Mouse (Mus musculus) hindbrain, postnatal 0 days (tissue): ENCODE results near the gene Traf3ip2. TPM values are rescaled to one million over a fixed set of nuclear protein-coding genes. Genes with fewer than 3 reads are reported as not detected.

Experiments
- ATAC-seq: fragments of 200-750 bp; cut with Nextera tagmentation; 2 replicates; pipeline ENCODE4 v1.8.0; 2017; ENCODE audit warnings: mild to moderate bottlenecking, moderate TSS enrichment, moderate library complexity
- DNase-seq: peaks from one replicate; pipeline ENCODE4 v3.0.0-alpha.2; 2015; ENCODE audit warnings: low spot score
- H3K27ac ChIP-seq: fragments of 300-500 bp; sonication (generic); 2 replicates; pipeline ENCODE4 v1.5.1; 2014; ENCODE audit warnings: mild to moderate bottlenecking
- H3K27me3 ChIP-seq: fragments of 300-500 bp; sonication (generic); 2 replicates; pipeline ENCODE4 v1.6.1; 2014; ENCODE audit warnings: low read length, mixed read lengths; ENCODE audit not compliant: insufficient read depth
- H3K36me3 ChIP-seq: fragments of 300-500 bp; sonication (generic); 2 replicates; pipeline ENCODE4 v1.6.1; 2014; ENCODE audit warnings: low read length, mixed read lengths; ENCODE audit not compliant: insufficient read depth
- H3K4me1 ChIP-seq: fragments of 300-500 bp; sonication (generic); 2 replicates; pipeline ENCODE4 v1.6.1; 2014; ENCODE audit warnings: antibody characterized with exemption, low read length, mixed read lengths; ENCODE audit not compliant: insufficient read depth
- H3K4me2 ChIP-seq: fragments of 300-500 bp; sonication (generic); 2 replicates; pipeline ENCODE4 v1.6.1; 2014; ENCODE audit warnings: low read depth, mild to moderate bottlenecking, low read length, moderate library complexity, mixed read lengths
- H3K4me3 ChIP-seq: fragments of 300-500 bp; sonication (generic); 2 replicates; pipeline ENCODE4 v1.5.1; 2014; ENCODE audit warnings: low read length
- H3K9ac ChIP-seq: fragments of 300-500 bp; sonication (generic); replicated peaks from 2 replicates; pipeline ENCODE4 v1.6.1; 2014; ENCODE audit warnings: mild to moderate bottlenecking, low read length, moderate library complexity, mixed read lengths
- H3K9me3 ChIP-seq: fragments of 300-500 bp; sonication (generic); 2 replicates; pipeline ENCODE4 v1.6.1; 2016; ENCODE audit warnings: low read length, mixed read lengths
- CTCF ChIP-seq: IDR thresholded peaks from 2 replicates; pipeline ENCODE4 v1.5.1; 2016; ENCODE audit warnings: antibody characterized with exemption, control low read depth, low read depth
- WGBS: fragments of 180-500 bp; shearing (Covaris S2); extraction: QIAGEN DNeasy Blood & Tissue Kit; methylation state at CpG from one replicate; pipeline ENCODE4 v1.1.7; 2014; 5-methylcytosine and 5-hydroxymethylcytosine counted together
- polyA plus RNA-seq: library from polyadenylated mRNA; unstranded; fragments of >200 nt; fragmentation: Nextera tagmentation; extraction: Ambion mirVana; gene quantifications from 2 replicates; pipeline ENCODE4 v1.2.1, GENCODE M21; 2015
- total RNA-seq: library from RNA; depleted of rRNA; stranded (reverse); fragments of >200 nt; gene quantifications from 2 replicates; pipeline ENCODE4 v1.2.3, GENCODE M21; 2014

Gene Traf3ip2
- total and polyA plus RNA-seq, 2 experiments from 2014 or later = 5.3 to 5.7 TPM

DNA sequence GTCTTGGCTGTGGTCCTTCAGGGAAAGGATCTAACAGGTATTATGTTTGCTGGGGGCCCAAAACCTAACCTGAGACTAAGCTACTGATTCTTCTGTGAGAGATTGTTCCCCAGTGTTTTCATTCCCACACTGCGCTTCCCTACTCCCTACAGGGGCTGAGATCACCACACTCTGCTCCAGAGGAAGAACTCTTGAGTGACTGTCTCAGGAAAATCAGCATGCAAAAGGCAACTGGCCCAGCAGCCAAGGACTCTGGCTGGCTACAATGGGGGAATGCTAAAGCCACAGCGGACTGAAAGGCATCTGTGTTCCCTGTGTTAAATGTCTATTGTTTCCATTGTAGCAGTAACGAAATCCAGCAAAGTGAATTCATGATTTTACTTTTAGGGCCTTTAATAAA, 62.0 kb downstream of the Traf3ip2 start:
- Histone ChIP-seq H3K27ac (peak overlapping the region; percentile 72), H3K4me1 (peaks cover 3% of the 10 kb centered on the region; the same call in 1 of the 2 replicates), H3K9me3 (no peaks in the 10 kb centered on the region), H3K4me2 (no peak overlapping the region), H3K27me3 (no peaks in the 10 kb centered on the region), H3K9ac (no peak overlapping the region), H3K4me3 (no peak overlapping the region), H3K36me3 (no peaks in the 10 kb centered on the region)
- no peak for TF ChIP-seq CTCF
- peak; percentile 46; the same call in 1 of the 2 replicates for ATAC-seq
- peak; percentile 62 for DNase-seq
- WGBS = 35% methylated on average over 3 of the region's 3 CpGs

DNA sequence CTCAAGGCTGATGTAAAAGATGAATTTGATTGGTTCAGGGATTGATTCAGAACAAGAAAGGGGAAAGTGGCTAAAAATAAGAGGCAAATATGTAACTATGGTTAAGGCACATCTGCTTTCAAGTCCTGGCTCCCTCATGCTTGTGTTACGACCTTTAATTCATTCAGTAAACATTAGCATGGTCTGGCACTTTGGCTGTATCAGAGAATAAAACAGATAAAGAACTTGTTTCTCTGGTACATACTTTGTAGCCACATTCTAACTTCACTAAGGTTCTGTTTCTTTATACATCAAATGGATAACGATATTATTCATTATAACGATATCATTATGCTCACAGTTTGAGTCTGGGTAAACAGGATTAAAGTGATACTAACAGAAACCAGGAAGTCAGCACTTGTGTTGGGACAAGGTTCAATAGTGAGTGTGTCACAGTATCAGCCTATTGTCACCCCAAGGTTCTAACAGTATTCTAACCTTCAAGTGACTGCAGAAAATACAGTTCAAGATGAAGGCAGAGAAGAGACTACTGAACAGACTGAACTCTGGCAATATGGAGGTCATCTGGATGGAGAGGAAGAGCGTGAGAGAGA, 65.6 kb downstream of the Traf3ip2 start:
- no peak overlapping the region for H3K4me3 ChIP-seq
- no peak overlapping the region for H3K9ac ChIP-seq
- no peak for ATAC-seq
- TF ChIP-seq CTCF = no peak
- no peak overlapping the region for H3K4me2 ChIP-seq
- H3K4me1 ChIP-seq = no peaks in the 10 kb centered on the region; the same call in 1 of the 2 replicates
- H3K27me3 ChIP-seq = no peaks in the 10 kb centered on the region
- 86% methylated on average over 4 of the region's 4 CpGs for WGBS
- H3K36me3 ChIP-seq = no peaks in the 10 kb centered on the region
- H3K9me3 ChIP-seq = no peaks in the 10 kb centered on the region
- no peak overlapping the region for H3K27ac ChIP-seq
- no peak for DNase-seq

DNA sequence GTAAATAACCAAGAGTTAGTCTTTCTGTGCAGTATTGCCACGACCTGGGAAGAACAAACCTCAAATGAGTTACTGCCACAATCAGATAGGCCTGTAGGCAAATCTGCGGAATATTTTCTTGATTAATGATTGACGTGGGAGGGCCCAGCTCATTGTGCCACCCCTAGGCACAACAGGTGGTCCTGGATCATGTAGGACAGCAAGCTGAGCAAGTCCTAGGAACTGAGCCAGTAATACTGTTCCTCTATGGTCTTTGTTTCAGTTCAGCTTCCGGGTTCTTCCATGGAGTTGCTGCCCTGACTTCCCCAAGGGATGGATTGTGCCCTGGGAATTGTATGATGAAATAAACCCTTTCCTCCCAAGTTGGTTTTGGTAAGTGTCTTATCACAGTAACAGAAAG, 68.3 kb downstream of the Traf3ip2 start:
- no peak overlapping the region for H3K27ac ChIP-seq
- H3K27me3 ChIP-seq = no peaks in the 10 kb centered on the region
- WGBS = 63% methylated on average over 4 of the region's 4 CpGs
- H3K9ac ChIP-seq = no peak overlapping the region
- H3K36me3 ChIP-seq = no peaks in the 10 kb centered on the region
- H3K9me3 ChIP-seq = no peaks in the 10 kb centered on the region
- H3K4me3 ChIP-seq = no peak overlapping the region
- ATAC-seq (no peak), DNase-seq (no peak)
- no peaks in the 10 kb centered on the region for H3K4me1 ChIP-seq
- no peak overlapping the region for H3K4me2 ChIP-seq
- no peak for TF ChIP-seq CTCF

DNA sequence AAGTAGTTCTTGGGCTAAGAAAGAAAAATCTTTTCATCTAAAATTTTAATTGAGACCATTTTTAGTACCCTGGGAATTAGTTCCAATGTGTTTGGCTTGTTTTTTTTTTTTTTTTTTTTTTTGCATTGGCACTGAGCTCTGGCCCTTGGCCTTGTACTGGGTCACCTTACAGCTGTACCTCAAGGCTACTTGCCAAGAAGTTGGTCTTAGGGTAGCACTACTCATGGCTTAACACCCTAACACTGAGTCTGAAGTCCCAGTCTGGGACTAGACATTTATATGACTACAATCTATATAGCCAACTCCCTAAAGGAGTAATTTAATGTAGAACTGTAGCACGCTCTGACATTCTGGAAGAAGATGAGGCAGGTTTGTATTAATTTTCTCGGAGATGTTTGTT, 69.8 kb downstream of the Traf3ip2 start:
- no peaks in the 10 kb centered on the region for H3K36me3 ChIP-seq
- no peak overlapping the region for H3K4me3 ChIP-seq
- no peak for TF ChIP-seq CTCF
- no peaks in the 10 kb centered on the region for H3K4me1 ChIP-seq
- no peak overlapping the region for H3K9ac ChIP-seq
- H3K9me3 ChIP-seq = no peaks in the 10 kb centered on the region
- H3K27ac ChIP-seq = no peak overlapping the region
- WGBS = 80% methylated on average over 2 of the region's 2 CpGs
- no peak for ATAC-seq
- no peak for DNase-seq
- H3K4me2 ChIP-seq = no peak overlapping the region
- no peaks in the 10 kb centered on the region for H3K27me3 ChIP-seq

DNA sequence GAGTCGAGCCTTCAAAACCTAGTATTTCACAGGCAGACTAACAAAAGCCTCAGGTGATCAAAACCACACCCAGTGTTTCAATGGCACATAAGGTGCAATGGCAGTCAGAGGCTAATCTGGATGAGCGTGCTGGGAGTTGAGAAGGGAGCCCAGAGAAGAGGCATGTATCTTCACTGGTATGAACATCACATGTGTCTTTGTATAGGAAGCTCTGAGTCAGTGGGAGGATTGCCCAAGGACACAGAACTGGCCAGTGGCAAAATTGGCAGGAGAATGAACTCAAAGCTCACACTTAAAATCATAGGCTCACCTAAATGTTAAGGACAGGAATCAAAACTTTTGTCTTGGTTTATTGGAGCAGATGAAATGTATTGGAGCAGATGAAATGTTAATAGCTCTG, 70.7 kb downstream of the Traf3ip2 start:
- H3K4me3 ChIP-seq = no peak overlapping the region
- TF ChIP-seq CTCF = no peak
- no peak overlapping the region for H3K27ac ChIP-seq
- DNase-seq (no peak), ATAC-seq (no peak)
- WGBS = 89% methylated on average over 2 of the region's 2 CpGs
- no peaks in the 10 kb centered on the region for H3K9me3 ChIP-seq
- H3K36me3 ChIP-seq = no peaks in the 10 kb centered on the region
- no peak overlapping the region for H3K4me2 ChIP-seq
- no peaks in the 10 kb centered on the region for H3K27me3 ChIP-seq
- no peaks in the 10 kb centered on the region for H3K4me1 ChIP-seq
- H3K9ac ChIP-seq = no peak overlapping the region

DNA sequence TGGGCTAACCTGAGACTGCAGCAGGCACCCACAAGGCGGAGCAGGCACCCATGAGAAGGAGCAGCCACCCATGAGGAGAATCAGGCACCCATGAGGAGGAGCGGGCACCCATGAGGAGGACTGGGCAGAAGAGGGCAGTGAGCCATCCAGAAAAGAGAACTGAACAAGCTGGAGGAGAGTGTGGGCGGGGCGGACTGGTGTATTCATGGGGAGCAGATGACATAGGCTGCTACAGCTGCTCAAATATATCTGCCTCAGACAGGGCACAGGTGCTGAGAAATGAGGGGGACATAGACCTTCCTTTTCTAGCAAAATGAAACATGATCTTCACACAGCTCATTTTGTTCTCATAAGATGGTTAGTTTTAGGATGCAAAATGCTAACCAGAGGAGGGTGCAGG, 74.1 kb downstream of the Traf3ip2 start:
- no peaks in the 10 kb centered on the region for H3K36me3 ChIP-seq
- H3K9ac ChIP-seq = no peak overlapping the region
- DNase-seq (no peak), ATAC-seq (no peak)
- 93% methylated on average over 4 of the region's 4 CpGs for WGBS
- no peak overlapping the region for H3K4me3 ChIP-seq
- no peak overlapping the region for H3K4me2 ChIP-seq
- H3K4me1 ChIP-seq = no peaks in the 10 kb centered on the region
- no peak for TF ChIP-seq CTCF
- H3K9me3 ChIP-seq = no peaks in the 10 kb centered on the region
- no peaks in the 10 kb centered on the region for H3K27me3 ChIP-seq
- no peak overlapping the region for H3K27ac ChIP-seq

DNA sequence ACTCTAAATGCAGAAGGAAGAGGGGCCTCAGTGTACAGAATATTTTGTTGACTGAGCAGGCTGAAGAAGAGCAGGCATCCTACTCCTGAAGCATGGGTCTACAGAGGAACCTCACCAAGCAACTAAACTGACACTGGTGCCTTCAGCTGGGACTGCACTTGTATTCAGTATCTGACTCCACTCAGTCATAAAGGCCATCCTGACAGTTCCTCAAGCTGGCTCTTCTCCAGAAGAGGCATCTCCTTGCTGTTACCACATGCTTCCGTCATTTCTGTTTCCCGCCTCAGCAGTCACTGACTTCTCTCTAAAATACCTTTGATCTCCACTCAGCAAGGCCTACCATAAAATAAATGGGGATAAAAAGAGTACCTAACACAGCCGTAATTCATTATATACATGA, 75.1 kb downstream of the Traf3ip2 start:
- no peaks in the 10 kb centered on the region for H3K27me3 ChIP-seq
- no peaks in the 10 kb centered on the region for H3K36me3 ChIP-seq
- no peak overlapping the region for H3K27ac ChIP-seq
- TF ChIP-seq CTCF = no peak
- DNase-seq (peak; percentile 55), ATAC-seq (no peak)
- no peaks in the 10 kb centered on the region for H3K9me3 ChIP-seq
- H3K9ac ChIP-seq = no peak overlapping the region
- WGBS = 56% methylated on average over 3 of the region's 3 CpGs
- H3K4me2 ChIP-seq = no peak overlapping the region
- H3K4me3 ChIP-seq = no peak overlapping the region
- H3K4me1 ChIP-seq = no peaks in the 10 kb centered on the region
